Mouse (Mus musculus) heart, embryonic 13.5 days (tissue): ENCODE results near the gene Tes3-ps. TPM values are rescaled to one million over a fixed set of nuclear protein-coding genes. Genes with fewer than 3 reads are reported as not detected.

Source experiments
- ATAC-seq: fragments of 200-750 bp; cut with Nextera tagmentation; 2 replicates; pipeline ENCODE4 v1.8.0; 2017; ENCODE audit warnings: moderate TSS enrichment; ENCODE audit not compliant: insufficient number of reproducible peaks, low FRiP score, low TSS enrichment; ENCODE audit errors: extremely low read depth
- H3K27ac ChIP-seq: fragments of 300-500 bp; sonication (generic); replicated peaks from 2 replicates; pipeline ENCODE4 v1.5.1; 2015; ENCODE audit warnings: moderate library complexity, mild to moderate bottlenecking, inconsistent platforms
- H3K27me3 ChIP-seq: fragments of 300-500 bp; sonication (generic); replicated peaks from 2 replicates; pipeline ENCODE4 v1.6.1; 2015; ENCODE audit warnings: mild to moderate bottlenecking, inconsistent platforms
- H3K36me3 ChIP-seq: fragments of 300-500 bp; sonication (generic); 2 replicates; pipeline ENCODE4 v1.6.1; 2015; ENCODE audit warnings: mild to moderate bottlenecking, inconsistent platforms
- H3K4me1 ChIP-seq: fragments of 300-500 bp; sonication (generic); 2 replicates; pipeline ENCODE4 v1.6.1; 2015; ENCODE audit warnings: inconsistent platforms
- H3K4me2 ChIP-seq: fragments of 300-500 bp; sonication (generic); 2 replicates; pipeline ENCODE4 v1.6.1; 2015; ENCODE audit warnings: inconsistent platforms, mild to moderate bottlenecking, moderate library complexity
- H3K4me3 ChIP-seq: fragments of 300-500 bp; sonication (generic); 2 replicates; pipeline ENCODE4 v1.5.1; 2015; ENCODE audit warnings: moderate library complexity, mild to moderate bottlenecking, inconsistent platforms
- H3K9ac ChIP-seq: fragments of 300-500 bp; sonication (generic); 2 replicates; pipeline ENCODE4 v1.6.1; 2015; ENCODE audit warnings: inconsistent platforms, mild to moderate bottlenecking, moderate library complexity
- H3K9me3 ChIP-seq: fragments of 300-500 bp; sonication (generic); 2 replicates; pipeline ENCODE4 v1.6.1; 2016; ENCODE audit warnings: inconsistent platforms
- WGBS: fragments of 180-500 bp; shearing (Covaris S2); methylation state at CpG from one replicate; pipeline ENCODE4 v1.1.7; 2015; ENCODE audit warnings: mixed read lengths; 5-methylcytosine and 5-hydroxymethylcytosine counted together
- polyA plus RNA-seq: library from polyadenylated mRNA; unstranded; fragments of >200 nt; fragmentation: Nextera tagmentation; extraction: Ambion mirVana; gene quantifications from 2 replicates; pipeline ENCODE4 v1.2.1, GENCODE M21; 2015

Gene Tes3-ps
- polyA plus RNA-seq, 1 experiment from 2014 or later: 0.72 TPM

DNA sequence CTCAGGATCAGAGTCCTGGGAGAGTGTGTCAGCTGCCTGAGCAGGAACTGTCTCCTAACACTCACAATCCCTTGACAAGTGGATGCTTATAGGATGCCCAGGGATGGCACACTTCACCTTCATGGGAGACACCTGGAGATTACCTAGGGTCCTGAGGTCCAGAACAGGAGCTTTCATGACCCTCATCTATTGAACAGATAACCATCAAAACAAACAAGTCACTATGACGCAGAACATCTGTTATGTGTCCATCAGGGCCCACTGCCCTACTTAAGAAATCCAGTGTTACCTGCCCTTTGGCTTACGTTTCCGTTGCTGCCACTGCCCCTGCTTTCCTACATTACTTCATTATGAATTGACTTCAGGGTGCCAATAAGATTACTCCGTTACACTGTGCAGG lies 12.7 kb downstream of the Tes3-ps start:
- ATAC-seq: no peak
- Histone ChIP-seq H3K4me1 (peaks cover 13% of the 10 kb centered on the region), H3K27me3 (no peaks in the 10 kb centered on the region), H3K27ac (no peak overlapping the region), H3K4me3 (no peak overlapping the region), H3K9ac (no peak overlapping the region), H3K4me2 (peak overlapping the region; percentile 18), H3K9me3 (no peaks in the 10 kb centered on the region), H3K36me3 (no peaks in the 10 kb centered on the region)
- 72% methylated on average over 4 of the region's 4 CpGs for WGBS

DNA sequence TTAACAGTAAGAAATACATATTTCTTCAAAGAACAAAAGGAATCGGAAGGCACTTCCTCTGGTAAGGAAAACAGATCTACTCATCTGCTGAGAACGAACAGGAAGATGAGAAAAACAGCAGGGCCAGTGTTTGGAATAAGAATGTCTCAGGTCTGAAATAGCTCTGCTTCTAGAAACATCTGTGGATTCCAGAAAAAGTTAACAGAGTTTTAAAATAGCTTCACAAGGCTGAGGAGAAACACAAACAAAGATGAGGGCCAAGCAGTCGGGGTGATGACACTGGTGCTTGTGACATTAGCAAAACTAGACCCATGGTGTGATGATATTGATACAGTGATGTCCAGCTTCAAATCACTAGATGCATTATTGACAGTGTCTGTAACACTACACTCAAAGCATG lies 14.1 kb downstream of the Tes3-ps start:
- no peak overlapping the region for H3K27ac ChIP-seq
- H3K9ac ChIP-seq: no peak overlapping the region
- ATAC-seq: no peak
- 45% methylated on average over 3 of the region's 3 CpGs for WGBS
- H3K27me3 ChIP-seq: no peaks in the 10 kb centered on the region
- no peaks in the 10 kb centered on the region for H3K9me3 ChIP-seq
- no peak overlapping the region for H3K4me2 ChIP-seq
- no peak overlapping the region for H3K4me3 ChIP-seq
- H3K4me1 ChIP-seq: peaks cover 13% of the 10 kb centered on the region
- no peaks in the 10 kb centered on the region for H3K36me3 ChIP-seq

DNA sequence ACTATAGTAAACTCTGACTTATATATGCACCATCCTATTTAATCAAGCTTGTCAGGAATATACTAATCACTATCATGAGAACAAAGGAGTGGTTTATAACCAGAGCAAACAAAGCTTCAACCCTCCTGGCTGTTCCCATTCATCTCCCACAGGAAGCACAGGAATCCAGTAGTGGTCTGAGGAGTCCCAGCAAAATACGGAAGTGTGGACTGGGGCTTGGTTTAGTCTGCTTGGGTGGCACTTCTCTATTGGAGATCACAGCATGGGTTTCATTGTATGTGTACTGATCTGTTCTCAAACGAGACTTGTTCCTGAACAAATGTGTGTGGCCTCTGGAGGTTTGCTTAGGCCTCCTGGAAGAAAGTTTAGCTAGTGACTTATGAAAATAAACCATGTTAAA lies 25.6 kb downstream of the Tes3-ps start:
- H3K9ac ChIP-seq: no peak overlapping the region
- H3K36me3 ChIP-seq: no peaks in the 10 kb centered on the region
- H3K4me2 ChIP-seq: no peak overlapping the region
- no peaks in the 10 kb centered on the region for H3K9me3 ChIP-seq
- H3K4me1 ChIP-seq: peaks cover 10% of the 10 kb centered on the region; the same call in 1 of the 2 replicates
- 44% methylated on average over 2 of the region's 2 CpGs for WGBS
- ATAC-seq: no peak
- no peak overlapping the region for H3K4me3 ChIP-seq
- H3K27me3 ChIP-seq: no peaks in the 10 kb centered on the region
- H3K27ac ChIP-seq: no peak overlapping the region

DNA sequence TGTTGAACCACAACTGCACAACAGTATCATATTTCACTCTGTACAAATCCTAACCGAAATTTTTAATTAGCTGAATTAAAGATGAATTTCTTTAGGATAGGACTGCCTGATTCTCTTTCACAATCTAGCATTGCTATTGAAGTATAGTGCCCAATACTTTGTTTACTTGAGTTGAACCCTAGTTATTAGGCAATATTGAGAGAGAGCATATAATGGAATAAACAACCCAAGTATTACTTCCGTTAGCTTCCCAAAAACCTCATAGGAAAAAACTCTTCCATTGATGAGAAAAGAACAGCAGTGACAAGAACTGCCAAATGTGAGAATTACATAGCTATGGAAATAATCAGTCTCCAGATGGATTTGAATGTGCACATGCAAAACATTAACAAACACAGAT lies 33.1 kb downstream of the Tes3-ps start:
- Histone ChIP-seq H3K9me3 (no peaks in the 10 kb centered on the region), H3K36me3 (no peaks in the 10 kb centered on the region), H3K4me2 (no peak overlapping the region), H3K9ac (no peak overlapping the region), H3K27ac (no peak overlapping the region), H3K4me3 (no peak overlapping the region), H3K4me1 (no peaks in the 10 kb centered on the region), H3K27me3 (no peaks in the 10 kb centered on the region)
- 80% methylated on average over 2 of the region's 2 CpGs for WGBS
- no peak for ATAC-seq

DNA sequence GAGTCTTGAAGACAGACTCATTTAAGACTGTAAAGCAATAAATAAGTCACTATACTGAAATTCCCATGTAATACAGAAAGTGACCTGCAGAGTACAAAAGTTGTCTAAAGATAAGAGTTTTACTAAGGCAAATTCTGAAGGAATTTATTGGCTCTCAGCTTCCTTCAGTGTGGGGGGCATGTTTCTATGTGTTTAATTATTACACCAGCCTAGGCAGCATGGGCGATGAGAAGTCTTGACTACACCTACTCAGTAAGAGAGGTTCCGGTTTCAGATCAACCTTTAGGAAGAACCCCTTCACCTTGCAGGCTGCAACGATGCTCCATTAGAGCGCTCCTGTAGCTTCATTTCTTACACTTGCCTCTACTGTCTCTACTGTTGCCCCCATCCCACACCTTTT lies 37.5 kb downstream of the Tes3-ps start:
- Histone ChIP-seq H3K9ac (no peak overlapping the region), H3K4me1 (peaks cover 4% of the 10 kb centered on the region), H3K4me3 (no peak overlapping the region), H3K4me2 (no peak overlapping the region), H3K27ac (no peak overlapping the region), H3K36me3 (no peaks in the 10 kb centered on the region), H3K9me3 (no peaks in the 10 kb centered on the region), H3K27me3 (no peaks in the 10 kb centered on the region)
- 95% methylated on average over 4 of the region's 4 CpGs for WGBS
- ATAC-seq: no peak

DNA sequence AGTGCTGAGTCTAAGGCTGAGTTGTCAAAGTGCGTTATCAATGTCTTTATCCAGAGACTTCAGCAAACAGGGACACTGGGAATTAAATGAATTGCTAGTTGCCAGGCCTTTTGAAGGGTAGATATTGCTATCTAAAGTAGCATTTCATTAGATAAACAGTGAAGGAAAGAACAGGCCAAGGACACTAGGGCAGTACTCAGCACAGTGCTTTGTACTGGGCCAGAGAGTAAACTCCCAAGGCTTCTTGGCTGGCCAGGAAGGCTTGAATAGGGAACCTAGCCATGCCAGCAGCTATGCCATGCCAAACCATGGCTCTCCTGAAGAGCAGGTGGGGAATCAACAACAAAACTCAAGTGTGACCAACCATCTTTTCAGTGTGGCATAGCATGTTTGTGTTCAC lies 43.8 kb downstream of the Tes3-ps start:
- H3K9ac ChIP-seq: no peak overlapping the region
- 98% methylated on average over 1 of the region's 1 CpGs for WGBS
- no peaks in the 10 kb centered on the region for H3K9me3 ChIP-seq
- H3K4me2 ChIP-seq: no peak overlapping the region
- peaks cover 4% of the 10 kb centered on the region for H3K4me1 ChIP-seq
- H3K27ac ChIP-seq: no peak overlapping the region
- H3K27me3 ChIP-seq: no peaks in the 10 kb centered on the region
- no peak overlapping the region for H3K4me3 ChIP-seq
- ATAC-seq: no peak
- H3K36me3 ChIP-seq: no peaks in the 10 kb centered on the region

DNA sequence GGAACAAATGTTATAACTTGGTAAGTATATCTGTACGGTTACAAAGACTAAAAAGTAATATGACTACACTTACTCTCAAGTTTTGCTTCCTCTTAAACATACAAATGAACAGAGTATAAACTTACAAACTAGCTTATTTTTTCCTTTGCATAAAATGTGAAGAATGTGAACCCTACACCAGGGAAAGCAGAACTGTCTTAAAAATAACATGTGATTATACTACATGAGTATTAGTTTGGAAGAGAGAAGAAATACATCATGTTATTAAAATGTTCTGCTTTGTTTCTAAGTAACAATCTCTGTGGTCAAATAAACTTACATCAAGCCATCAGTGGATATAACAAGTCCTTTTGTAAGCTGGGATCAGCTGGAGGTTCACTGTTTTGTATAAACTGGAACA lies 45.6 kb downstream of the Tes3-ps start:
- Histone ChIP-seq H3K4me1 (peaks cover 3% of the 10 kb centered on the region; the same call in 1 of the 2 replicates), H3K9ac (no peak overlapping the region), H3K27me3 (no peaks in the 10 kb centered on the region), H3K4me3 (no peak overlapping the region), H3K9me3 (no peaks in the 10 kb centered on the region), H3K36me3 (no peaks in the 10 kb centered on the region), H3K4me2 (no peak overlapping the region), H3K27ac (no peak overlapping the region)
- 82% methylated on average over 1 of the region's 1 CpGs for WGBS
- ATAC-seq: no peak

DNA sequence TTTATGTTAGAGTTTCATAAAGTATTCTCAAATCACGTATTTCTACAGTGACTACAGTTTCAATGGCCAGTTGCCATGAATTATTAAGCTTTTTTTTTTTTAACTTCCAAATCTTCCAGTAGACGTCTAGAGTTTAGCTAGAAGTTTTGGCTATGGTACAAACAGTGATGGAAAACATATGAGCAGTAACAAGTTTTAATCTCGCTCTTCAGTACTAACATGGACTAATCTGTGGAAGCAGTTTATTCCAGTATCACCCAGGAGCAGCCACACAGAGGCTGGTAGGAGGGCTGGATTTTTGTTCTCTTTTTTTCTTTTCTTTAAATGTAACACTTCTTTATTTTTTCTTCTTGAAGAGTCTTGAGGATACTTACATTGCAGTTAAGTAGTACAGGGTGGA lies 51.2 kb downstream of the Tes3-ps start, which contains the start of gene Aspn:
Gene Aspn, plus strand, starts transcription at position 165 of the 400 bp plus-strand sequence.
- no peak within 1 kb of the TSS for H3K9ac ChIP-seq
- ATAC-seq: no peak
- no peaks in the 10 kb centered on the region for H3K27me3 ChIP-seq
- H3K4me2 ChIP-seq: no peak within 1 kb of the TSS
- peak within 1 kb of the TSS; percentile 72 for H3K27ac ChIP-seq
- no peak within 1 kb of the TSS for H3K4me3 ChIP-seq
- no peaks in the 10 kb centered on the region for H3K9me3 ChIP-seq
- no peaks in the 10 kb centered on the region for H3K36me3 ChIP-seq
- 50% methylated on average over 3 of the region's 3 CpGs for WGBS
- peaks cover 16% of the 10 kb centered on the region for H3K4me1 ChIP-seq

DNA sequence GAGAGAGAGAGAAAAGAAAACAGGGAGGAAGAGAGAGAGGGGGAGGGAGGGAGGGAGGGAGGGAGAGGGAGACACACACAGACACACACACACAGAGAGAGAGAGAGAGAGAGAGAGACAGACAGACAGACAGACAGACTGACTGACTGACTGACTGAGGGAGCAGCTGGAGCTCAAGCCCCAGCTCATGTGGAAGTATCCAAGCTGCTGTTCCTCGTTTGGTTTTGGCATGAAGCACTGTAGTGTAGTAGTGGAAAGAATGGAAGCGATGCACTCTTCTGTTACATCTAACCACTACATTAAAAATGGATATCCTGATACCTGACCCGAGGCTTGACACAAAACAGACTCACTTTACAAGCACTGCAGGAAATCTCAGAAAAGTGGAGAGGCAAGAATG lies 52.5 kb downstream of the Tes3-ps start:
- H3K36me3 ChIP-seq: no peaks in the 10 kb centered on the region
- WGBS: 29% methylated on average over 3 of the region's 3 CpGs
- H3K27ac ChIP-seq: peak overlapping the region; percentile 72
- 0 out of 2 replicates have a peak overlapping the region, but pooled peaks have one; percentile 54 for H3K9ac ChIP-seq
- no peak overlapping the region for H3K4me3 ChIP-seq
- no peaks in the 10 kb centered on the region for H3K27me3 ChIP-seq
- H3K9me3 ChIP-seq: no peaks in the 10 kb centered on the region
- peak overlapping the region; percentile 9; the same call in 1 of the 2 replicates for H3K4me2 ChIP-seq
- peaks cover 16% of the 10 kb centered on the region for H3K4me1 ChIP-seq
- ATAC-seq: peak; percentile 25; the same call in 1 of the 2 replicates

Other genes starting within 250 kb of the Tes3-ps start
- 1.2 and 1.9 TPM in 2 replicates for gene Susd3, start 244.6 kb upstream of the Tes3-ps start, polyA plus RNA-seq
- 0.05 and 0.23 TPM in 2 replicates for gene Fgd3, start 173.0 kb upstream of the Tes3-ps start, polyA plus RNA-seq
- gene Bicd2, start 151.7 kb upstream of the Tes3-ps start, polyA plus RNA-seq: 38.7 and 40.6 TPM in 2 replicates
- 11.5 and 12.5 TPM in 2 replicates for gene Ippk, start 72.1 kb upstream of the Tes3-ps start, polyA plus RNA-seq
- 2.7 and 3.2 TPM in 2 replicates for gene Ecm2, start 11.5 kb downstream of the Tes3-ps start, polyA plus RNA-seq
- 7.8 and 8.6 TPM in 2 replicates for gene Aspn, start 51.1 kb downstream of the Tes3-ps start, polyA plus RNA-seq
- gene Omd, start 89.1 kb downstream of the Tes3-ps start, polyA plus RNA-seq: 0.56 and 0.64 TPM in 2 replicates
- 21.3 and 24.9 TPM in 2 replicates for gene Ogn, start 114.7 kb downstream of the Tes3-ps start, polyA plus RNA-seq
- 23.0 and 26.9 TPM in 2 replicates for gene Cenpp, start 159.5 kb downstream of the Tes3-ps start, polyA plus RNA-seq
- 11.5 and 12.9 TPM in 2 replicates for gene Nol8, start 159.8 kb downstream of the Tes3-ps start, polyA plus RNA-seq
- 49.5 and 50.2 TPM in 2 replicates for gene Iars, start 188.8 kb downstream of the Tes3-ps start, polyA plus RNA-seq